Mouse (Mus musculus): Measurements from ENCODE around the gene Atrnl1.
"Not testable (repeated sequence)": the region's sequence is repeated elsewhere in the genome, so short reads cannot be mapped to it uniquely, and the experiment has no call there.

The Atrnl1 gene

GRCm38 (mm10) chr19:57961738-57962640 is 351.2 kb downstream of the Atrnl1 start:
- DNase-seq (ENCODE audit: low spot score in 2 of 2) = no peak

- no peak for DNase-seq (ENCODE audit: low spot score in 2 of 2)
Measured at GRCm38 (mm10) chr19:57963874-57964273, 353.0 kb downstream of the Atrnl1 start.

- peak; percentile 53 to 75 for DNase-seq (ENCODE audit: low spot score in 2 of 2)
Measured at GRCm38 (mm10) chr19:57969766-57970165, 358.9 kb downstream of the Atrnl1 start.

GRCm38 (mm10) chr19:57970342-57970895 is 359.6 kb downstream of the Atrnl1 start:
- DNase-seq (ENCODE audit: low spot score in 2 of 2) = peak in 1 of 2 experiments; percentile 30

- DNase-seq (ENCODE audit: low spot score in 2 of 2) = no peak
Measured at GRCm38 (mm10) chr19:57975201-57975600, 364.4 kb downstream of the Atrnl1 start.

- DNase-seq (ENCODE audit: low spot score in 2 of 2) = no peak
Measured at GRCm38 (mm10) chr19:57985918-57986900, 375.4 kb downstream of the Atrnl1 start.

- no peak for DNase-seq (ENCODE audit: low spot score in 2 of 2)
Measured at GRCm38 (mm10) chr19:57987696-57988393, 377.0 kb downstream of the Atrnl1 start.

GRCm38 (mm10) chr19:57988559-57989093 is 377.8 kb downstream of the Atrnl1 start:
- DNase-seq (ENCODE audit: low spot score in 2 of 2) = peak in 1 of 2 experiments; percentile 16

- DNase-seq (ENCODE audit: low spot score in 2 of 2) = no peak
Measured at GRCm38 (mm10) chr19:57991099-57991760, 380.4 kb downstream of the Atrnl1 start.

GRCm38 (mm10) chr19:57994174-57994833 is 383.5 kb downstream of the Atrnl1 start:
- DNase-seq (ENCODE audit: low spot score in 2 of 2) = not testable (repeated sequence)

GRCm38 (mm10) chr19:57995015-57995414 is 384.2 kb downstream of the Atrnl1 start:
- DNase-seq (ENCODE audit: low spot score in 2 of 2) = no peak

GRCm38 (mm10) chr19:57997961-57998360 is 387.1 kb downstream of the Atrnl1 start:
- peak in 1 of 2 experiments; percentile 30 for DNase-seq (ENCODE audit: low spot score in 2 of 2)

- DNase-seq (ENCODE audit: low spot score in 2 of 2) = no peak
Measured at GRCm38 (mm10) chr19:58011636-58012035, 400.8 kb downstream of the Atrnl1 start.

GRCm38 (mm10) chr19:58015741-58016140 is 404.9 kb downstream of the Atrnl1 start:
- no peak for DNase-seq (ENCODE audit: low spot score in 2 of 2)

- DNase-seq (ENCODE audit: low spot score in 2 of 2) = no peak
Measured at GRCm38 (mm10) chr19:58016561-58017453, 406.0 kb downstream of the Atrnl1 start.

GRCm38 (mm10) chr19:58017468-58017867 is 406.6 kb downstream of the Atrnl1 start:
- no peak for DNase-seq (ENCODE audit: low spot score in 2 of 2)

GRCm38 (mm10) chr19:58018698-58019097 is 407.9 kb downstream of the Atrnl1 start:
- DNase-seq (ENCODE audit: low spot score in 2 of 2) = no peak

GRCm38 (mm10) chr19:58021514-58022284 is 410.9 kb downstream of the Atrnl1 start:
- no peak for DNase-seq (ENCODE audit: low spot score in 2 of 2)

Measured in left cerebral cortex, adult 9 months (tissue).